ENCODE assay signal across 28 mouse cellular contexts in the genomic region with DNA sequence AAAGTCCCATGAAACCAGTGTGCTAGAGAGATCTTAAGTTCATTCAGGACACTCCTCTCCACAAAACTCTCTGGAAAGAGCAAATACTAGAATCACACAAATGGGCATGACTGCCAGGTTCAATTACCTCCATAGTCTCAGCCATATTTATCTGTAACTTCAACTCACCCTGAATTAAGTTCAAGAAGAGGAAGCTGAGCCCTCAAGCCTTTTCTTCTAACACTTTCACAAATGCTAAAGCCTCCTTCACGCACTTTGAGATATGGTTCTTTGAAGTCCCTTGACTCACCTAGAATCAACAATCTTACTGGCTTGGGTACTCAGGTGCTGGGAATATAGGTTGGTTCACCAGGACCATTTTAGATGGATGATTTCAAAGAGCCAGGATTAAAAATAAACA. TPM values are rescaled to one million over a fixed set of nuclear protein-coding genes. Genes with fewer than 3 reads are reported as not detected.
DNase-seq lines count a peak whose midpoint lies in the region; ATAC-seq and TF ChIP-seq lines count a peak whose summit lies in the region.
"Had no signal": no experiment of that assay in that cellular context is flagged by ENCODE, and none has a peak within 500 bp of the region (broad histone marks: within the 10 kb centered on the region; RNA-seq: fewer than 3 reads in every experiment).

No protein-coding gene starts in this region.

- TF ChIP-seq CTCF in lung, adult 2 months (IDR thresholded peaks at IDR 0.05; ENCODE audit: insufficient read depth, low read length): no peak

- no peak overlapping the region for H3K27ac ChIP-seq in kidney, embryonic 15.5 days
- no peak overlapping the region; the same call in 1 of the 2 replicates for H3K27ac ChIP-seq in lung, embryonic 16.5 days (ENCODE audit: low read length)
- H3K27ac ChIP-seq: embryonic facial prominence, embryonic 13.5 days; embryonic facial prominence, embryonic 15.5 days; forebrain, embryonic 10.5 days; forebrain, embryonic 13.5 days; forebrain, embryonic 15.5 days had no signal

- H3K9ac ChIP-seq in kidney, embryonic 15.5 days: no peak overlapping the region
- no peak overlapping the region for H3K9ac ChIP-seq in lung, embryonic 16.5 days (ENCODE audit: low read length)
- H3K9ac ChIP-seq: embryonic facial prominence, embryonic 13.5 days; embryonic facial prominence, embryonic 15.5 days; forebrain, embryonic 13.5 days; forebrain, embryonic 15.5 days had no signal

- ATAC-seq in kidney, embryonic 15.5 days (replicated peaks; ENCODE audit: low FRiP score): no peak
- ATAC-seq in lung, embryonic 16.5 days (ENCODE audit: low read depth): 0 out of 2 replicates have a peak, but pooled peaks have one; percentile 12
- ATAC-seq: CD4-positive, CD25-positive, alpha-beta regulatory T cell, adult 4 months; forebrain, embryonic 13.5 days; forebrain, embryonic 15.5 days had no signal

- H3K4me1 ChIP-seq in kidney, embryonic 15.5 days: peaks cover 10% of the 10 kb centered on the region
- H3K4me1 ChIP-seq in lung, embryonic 16.5 days (replicated peaks; ENCODE audit: control insufficient read depth, insufficient read depth, low read length): peaks cover 5% of the 10 kb centered on the region; the same call in 1 of the 2 replicates
- no peaks in the 10 kb centered on the region; the same call in 1 of the 2 replicates for H3K4me1 ChIP-seq in lung, adult 2 months (ENCODE audit: control insufficient read depth, insufficient read depth, low read length)

- H3K27me3 ChIP-seq in kidney, embryonic 15.5 days: 0 out of 2 replicates have a peak, but pooled peaks cover 11% of the 10 kb centered on the region
- no peaks in the 10 kb centered on the region for H3K27me3 ChIP-seq in lung, embryonic 16.5 days (ENCODE audit: control insufficient read depth, insufficient read depth, low read depth, low read length)
- H3K27me3 ChIP-seq: CH12.LX; forebrain, embryonic 15.5 days had no signal

- H3K4me2 ChIP-seq in kidney, embryonic 15.5 days: 0 out of 2 replicates have a peak overlapping the region, but pooled peaks have one; percentile 12
- no peak overlapping the region for H3K4me2 ChIP-seq in lung, embryonic 16.5 days (ENCODE audit: low read depth, low read length)
- H3K4me2 ChIP-seq: embryonic facial prominence, embryonic 13.5 days; embryonic facial prominence, embryonic 15.5 days; forebrain, embryonic 13.5 days; forebrain, embryonic 15.5 days had no signal

- H3K36me3 ChIP-seq in kidney, embryonic 15.5 days: no peaks in the 10 kb centered on the region
- H3K36me3 ChIP-seq in lung, embryonic 16.5 days (ENCODE audit: control insufficient read depth, insufficient read depth, low read length): no peaks in the 10 kb centered on the region
- H3K36me3 ChIP-seq: embryonic facial prominence, embryonic 13.5 days; embryonic facial prominence, embryonic 15.5 days; forebrain, embryonic 10.5 days; forebrain, embryonic 15.5 days; G1E had no signal

- H3K9me3 ChIP-seq in kidney, embryonic 15.5 days (replicated peaks): no peaks in the 10 kb centered on the region
- no peaks in the 10 kb centered on the region for H3K9me3 ChIP-seq in lung, embryonic 16.5 days (ENCODE audit: control insufficient read depth, low read length)
- H3K9me3 ChIP-seq: embryonic facial prominence, embryonic 13.5 days; embryonic facial prominence, embryonic 15.5 days; forebrain, embryonic 10.5 days; forebrain, embryonic 13.5 days; forebrain, embryonic 15.5 days had no signal

- DNase-seq in kidney, adult 18-20 months: no peak
- DNase-seq in lung, postnatal 14 days: no peak
- DNase-seq in lung, postnatal 10 days: peak; percentile 8
- DNase-seq in lung, adult 2 months: no peak
- peak; percentile 56 for DNase-seq in lung, postnatal 36 days
- DNase-seq in thymus, postnatal 0 days (ENCODE audit: low spot score): no peak
- DNase-seq: adrenal gland, adult 2 months; adrenal gland, postnatal 10 days; adrenal gland, postnatal 25 days; B cell, adult 2 months; cerebellum, adult 11 months; cerebellum, adult 18-20 months; cerebellum, adult 8-10 months; cerebellum, adult 9-11 months; cerebellum, postnatal 14 days; cerebellum, postnatal 36 days; embryo, embryonic 11 days had no signal

- no peak for TF ChIP-seq POLR2A in lung, adult 2 months (IDR thresholded peaks at IDR 0.05; ENCODE audit: borderline replicate concordance, extremely low read depth, low read depth, low read length)

- 88% methylated on average over 1 of the region's 1 CpGs for WGBS in kidney, embryonic 15.5 days
- WGBS in lung, embryonic 16.5 days: 63% methylated on average over 1 of the region's 1 CpGs
- 74% methylated on average over 1 of the region's 1 CpGs for WGBS in lung, adult 2 months

- no peak overlapping the region for H3K4me3 ChIP-seq in kidney, embryonic 15.5 days (replicated peaks)
- H3K4me3 ChIP-seq in lung, embryonic 16.5 days (ENCODE audit: low read length): no peak overlapping the region
- H3K4me3 ChIP-seq in lung, adult 2 months (replicated peaks; ENCODE audit: extremely low read depth, low read depth, low read length): no peak overlapping the region
- H3K4me3 ChIP-seq: embryonic facial prominence, embryonic 13.5 days; embryonic facial prominence, embryonic 15.5 days; erythroblast, embryonic 14.5 days; forebrain, embryonic 10.5 days; forebrain, embryonic 13.5 days; forebrain, embryonic 15.5 days had no signal

RNA-seq across cellular contexts. Expression of gene Slco4c1, which starts 3.2 kb away (rescaled TPM):
- 7.7 and 8.0 TPM in 2 replicates for polyA plus RNA-seq in kidney, embryonic 15.5 days (2015; fragmentation: Nextera tagmentation; extraction: Ambion mirVana)
- 10.6 and 12.2 TPM in 2 replicates for polyA plus RNA-seq in lung, embryonic 16.5 days (2015; fragmentation: Nextera tagmentation; extraction: Ambion mirVana)
- polyA plus RNA-seq in lung, adult 2 months (2012; rRNA removed): 7.1 and 8.7 TPM in 2 replicates
- polyA plus RNA-seq in thymus, postnatal 0 days (2015; fragmentation: Nextera tagmentation; extraction: Ambion mirVana): 0.07 and 0.08 TPM in 2 replicates
- polyA plus RNA-seq: adrenal gland, adult 2 months; CD4-positive, CD25-positive, alpha-beta regulatory T cell, adult 4 months; erythroblast, embryonic 14.5 days; forebrain, embryonic 10.5 days; G1E had no signal

Comparison
In these comparisons a context has a peak if more than half of its experiments do, and no peak if none do; other contexts are left out.
1. DNase-seq: peak in lung, postnatal 10 days (single experiment) and lung, postnatal 36 days (single experiment); none in kidney, adult 18-20 months (single experiment), lung, postnatal 14 days (single experiment), lung, adult 2 months (single experiment) and thymus, postnatal 0 days (single experiment).